Mouse (Mus musculus) lung, adult 2 months (tissue): ENCODE results near the gene Gipc3. TPM values are rescaled to one million over a fixed set of nuclear protein-coding genes. Genes with fewer than 3 reads are reported as not detected.

ENCODE experiments used
- DNase-seq: peaks from one replicate; pipeline ENCODE4 v3.0.0; 2022
- H3K4me1 ChIP-seq: fragments of 200-500 bp; 2 replicates; pipeline ENCODE4 v1.6.1; 2011; ENCODE audit warnings: low read length; ENCODE audit not compliant: control insufficient read depth, insufficient read depth
- H3K4me3 ChIP-seq: fragments of 200-500 bp; replicated peaks from 2 replicates; pipeline ENCODE3; 2011; ENCODE audit warnings: low read depth, mild to moderate bottlenecking, control low read depth, low read length; ENCODE audit errors: extremely low read depth
- CTCF ChIP-seq: fragments of 200-500 bp; IDR thresholded peaks from 2 replicates; pipeline ENCODE4 v1.5.1; 2011; ENCODE audit warnings: mild to moderate bottlenecking, low read length, control low read depth; ENCODE audit not compliant: insufficient read depth
- POLR2A ChIP-seq: fragments of 200-500 bp; IDR thresholded peaks from 2 replicates; pipeline ENCODE4 v1.6.1; 2011; ENCODE audit warnings: low read depth, mild to moderate bottlenecking, control low read depth, low read length, borderline replicate concordance; ENCODE audit errors: extremely low read depth
- WGBS: fragments of 180-500 bp; shearing (Covaris S2); methylation state at CpG from one replicate; pipeline ENCODE4 v1.1.7; 2018; 5-methylcytosine and 5-hydroxymethylcytosine counted together
- polyA plus RNA-seq: library from polyadenylated mRNA; depleted of rRNA; stranded (reverse); fragments of >200 nt; gene quantifications from 2 replicates; pipeline ENCODE4 v1.2.3, GENCODE M21; 2012

Gene Gipc3
- polyA plus RNA-seq, 1 experiment: 11.2 TPM

GRCm38 (mm10) chr10:81317273-81317672 is 25.8 kb downstream of the Gipc3 start:
- Histone ChIP-seq H3K4me1 (peaks cover 5% of the 10 kb centered on the region; the same call in 1 of the 2 replicates), H3K4me3 (peak overlapping the region; percentile 11)
- DNase-seq: peak; percentile 64
- WGBS: 29% methylated on average over 20 of the region's 20 CpGs
- TF ChIP-seq CTCF (no peak), POLR2A (no peak)

- Histone ChIP-seq H3K4me1 (0 out of 2 replicates have a peak, but pooled peaks cover 2% of the 10 kb centered on the region), H3K4me3 (no peak overlapping the region)
- no peak for TF ChIP-seq POLR2A
- peak; percentile 61 for TF ChIP-seq CTCF
- WGBS: 62% methylated on average over 16 of the region's 16 CpGs
- no peak for DNase-seq
Observed at GRCm38 (mm10) chr10:81316338-81317060, 26.6 kb downstream of the Gipc3 start.

- Histone ChIP-seq H3K4me1 (0 out of 2 replicates have a peak, but pooled peaks cover 2% of the 10 kb centered on the region), H3K4me3 (no peak overlapping the region)
- 92% methylated on average over 16 of the region's 16 CpGs for WGBS
- no peak for DNase-seq
- TF ChIP-seq POLR2A: no peak
- TF ChIP-seq CTCF: no peak
Observed at GRCm38 (mm10) chr10:81315587-81315986, 27.5 kb downstream of the Gipc3 start.

GRCm38 (mm10) chr10:81314201-81314600 is 28.9 kb downstream of the Gipc3 start:
- 78% methylated on average over 7 of the region's 7 CpGs for WGBS
- DNase-seq: no peak
- TF ChIP-seq POLR2A (no peak), CTCF (no peak)
- no peak overlapping the region for H3K4me3 ChIP-seq
- H3K4me1 ChIP-seq: 0 out of 2 replicates have a peak, but pooled peaks cover 2% of the 10 kb centered on the region

- 0 out of 2 replicates have a peak, but pooled peaks cover 2% of the 10 kb centered on the region for H3K4me1 ChIP-seq
- DNase-seq: no peak
- 88% methylated on average over 13 of the region's 13 CpGs for WGBS
- no peak overlapping the region for H3K4me3 ChIP-seq
- no peak for TF ChIP-seq POLR2A
- TF ChIP-seq CTCF: no peak
Observed at GRCm38 (mm10) chr10:81313581-81313980, 29.5 kb downstream of the Gipc3 start.

GRCm38 (mm10) chr10:81309571-81309970 is 33.5 kb downstream of the Gipc3 start:
- no peak for DNase-seq
- no peak for TF ChIP-seq POLR2A
- TF ChIP-seq CTCF: no peak
- H3K4me3 ChIP-seq: no peak overlapping the region
- peaks cover 2% of the 10 kb centered on the region for H3K4me1 ChIP-seq
- 87% methylated on average over 5 of the region's 5 CpGs for WGBS

- 89% methylated on average over 21 of the region's 21 CpGs for WGBS
- no peak overlapping the region for H3K4me3 ChIP-seq
- no peak for TF ChIP-seq CTCF
- no peak for TF ChIP-seq POLR2A
- DNase-seq: no peak
- H3K4me1 ChIP-seq: peaks cover 22% of the 10 kb centered on the region
Observed at GRCm38 (mm10) chr10:81306837-81307682, 36.0 kb downstream of the Gipc3 start.

GRCm38 (mm10) chr10:81306173-81306668 is 36.8 kb downstream of the Gipc3 start:
- DNase-seq: no peak
- peaks cover 25% of the 10 kb centered on the region for H3K4me1 ChIP-seq
- H3K4me3 ChIP-seq: no peak overlapping the region
- 81% methylated on average over 12 of the region's 12 CpGs for WGBS
- TF ChIP-seq CTCF (no peak), POLR2A (no peak)

GRCm38 (mm10) chr10:81305663-81306062 is 37.4 kb downstream of the Gipc3 start:
- 91% methylated on average over 14 of the region's 14 CpGs for WGBS
- DNase-seq: no peak
- H3K4me3 ChIP-seq: no peak overlapping the region
- TF ChIP-seq CTCF (no peak), POLR2A (no peak)
- peaks cover 28% of the 10 kb centered on the region for H3K4me1 ChIP-seq
